Mouse (Mus musculus) c-Kit-negative CD71-positive TER-119-positive erythroid progenitor cells, embryonic 14.5 days (primary cell): ENCODE measurements around the gene Rhox3a2.
"Not testable (repeated sequence)": the region's sequence is repeated elsewhere in the genome, so short reads cannot be mapped to it uniquely, and the experiment has no call there.

Experiments used
- DNase-seq: peaks from one replicate; pipeline ENCODE4 v3.0.0-alpha.2; 2013; ENCODE audit warnings: low read depth, low spot score

Rhox3a2 gene

DNA sequence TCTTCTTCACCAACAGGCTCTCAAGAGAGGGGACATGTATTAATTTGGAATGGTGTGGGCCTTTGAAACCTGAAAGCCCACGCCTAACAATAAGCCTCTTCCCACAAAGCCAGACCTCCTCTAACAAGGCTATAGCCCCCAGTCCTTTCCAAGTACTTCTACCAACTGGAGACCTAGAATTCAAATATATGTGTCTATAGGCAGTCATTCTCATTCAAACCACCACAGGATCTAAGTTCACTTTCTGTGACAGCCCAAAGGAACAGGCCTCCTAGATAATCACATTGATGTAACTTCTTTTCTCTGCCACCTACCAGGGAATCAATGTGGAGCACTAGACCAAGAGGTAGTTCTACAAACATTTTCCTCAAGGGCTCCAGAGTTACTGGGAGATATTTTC, at the start of gene Rhox3a2:
Rhox3a2 (plus strand) TSS at position 301 of the 400 bp plus-strand sequence.
- not testable (repeated sequence) for DNase-seq

DNA sequence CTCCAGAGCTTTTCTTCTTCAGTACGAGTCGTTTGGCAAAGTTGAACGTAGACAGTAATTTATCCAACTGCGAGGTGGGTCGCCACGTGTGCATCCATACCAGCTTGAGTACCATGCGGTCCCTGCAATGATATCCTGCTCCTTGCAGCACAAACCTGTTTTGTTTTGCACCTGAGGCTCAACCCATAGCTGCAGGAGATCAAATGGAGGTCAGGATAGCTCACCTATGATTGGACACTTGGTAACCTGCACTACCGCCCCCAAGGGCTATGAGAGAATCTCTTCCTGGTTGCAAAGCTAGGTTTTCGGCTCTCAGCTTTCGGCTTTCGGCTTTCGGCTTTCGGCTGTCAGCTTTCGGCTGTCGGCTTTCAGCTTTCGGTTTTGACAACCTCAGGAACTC, 10.7 kb downstream of the Rhox3a2 start, which contains the start of gene Rhox4a2:
Rhox4a2 (plus strand) TSS at position 301 of the 400 bp plus-strand sequence.
- not testable (repeated sequence) for DNase-seq

DNA sequence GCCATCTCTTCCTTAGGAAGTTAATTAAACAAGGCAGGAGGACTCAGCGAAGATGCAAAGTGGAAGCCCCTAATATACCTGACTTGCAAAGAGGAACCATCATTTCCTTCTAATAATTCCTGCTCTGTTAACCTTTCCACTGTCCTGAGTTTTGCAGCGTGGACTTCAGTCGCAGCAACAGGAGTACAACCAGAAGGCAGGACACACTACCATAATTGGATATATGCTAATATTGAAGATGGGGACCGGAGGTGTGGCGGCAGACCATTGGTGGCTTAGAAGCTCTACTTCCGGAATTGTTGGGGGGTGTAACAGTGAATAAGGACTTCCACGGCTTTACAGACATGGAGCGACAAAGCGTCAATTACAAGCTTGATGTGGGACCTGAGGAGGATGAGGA, 31.9 kb downstream of the Rhox3a2 start, which contains the start of gene Rhox2b:
Rhox2b (plus strand) TSS at position 301 of the 400 bp plus-strand sequence.
- DNase-seq = not testable (repeated sequence)

DNA sequence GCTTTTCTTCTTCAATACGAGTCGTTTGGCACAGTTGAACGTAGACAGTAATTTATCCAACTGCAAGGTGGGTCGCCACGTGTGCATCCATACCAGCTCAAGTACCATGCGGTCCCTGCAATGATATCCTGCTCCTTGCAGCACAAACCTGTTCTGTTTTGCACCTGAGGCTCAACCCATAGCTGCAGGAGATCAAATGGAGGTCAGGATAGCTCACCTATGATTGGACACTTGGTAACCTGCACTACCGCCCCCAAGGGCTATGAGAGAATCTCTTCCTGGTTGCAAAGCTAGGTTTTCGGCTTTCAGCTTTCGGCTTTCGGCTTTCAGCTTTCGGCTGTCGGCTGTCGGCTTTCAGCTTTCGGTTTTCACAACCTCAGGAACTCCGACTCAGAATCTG, 52.4 kb downstream of the Rhox3a2 start, which contains the start of gene Rhox4b:
Rhox4b (plus strand) TSS at position 301 of the 400 bp plus-strand sequence.
- DNase-seq = not testable (repeated sequence)
